Mouse (Mus musculus) frontal cortex, postnatal 14 days (tissue): ENCODE data around the gene Dolpp1.

ENCODE experiments used
- DNase-seq, 2 experiments: peaks; one replicate each; pipeline ENCODE4 v3.0.0; 2022; ENCODE audit warnings: low spot score in 2 of 2

The Dolpp1 gene

DNA sequence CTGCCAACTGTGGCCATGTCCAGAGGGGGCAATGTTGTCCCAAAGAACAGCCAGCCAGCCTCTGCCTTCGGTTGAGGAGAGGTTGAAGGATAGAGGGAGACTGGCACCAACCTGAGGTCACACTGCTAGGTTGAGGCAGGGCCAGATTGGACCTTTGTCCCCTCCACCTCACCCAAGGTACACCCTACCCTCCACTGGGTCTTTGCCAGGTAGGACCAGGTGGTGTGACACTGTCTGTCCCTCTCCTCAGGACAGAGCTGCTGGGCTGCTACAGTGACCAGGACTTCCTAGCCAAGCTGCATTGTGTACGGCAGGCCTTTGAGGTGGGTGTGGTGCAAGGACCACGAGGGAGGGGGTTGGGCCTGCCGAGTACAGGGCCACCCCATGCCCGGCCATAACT is 14.3 kb upstream of the Dolpp1 start:
- DNase-seq = no peak

DNA sequence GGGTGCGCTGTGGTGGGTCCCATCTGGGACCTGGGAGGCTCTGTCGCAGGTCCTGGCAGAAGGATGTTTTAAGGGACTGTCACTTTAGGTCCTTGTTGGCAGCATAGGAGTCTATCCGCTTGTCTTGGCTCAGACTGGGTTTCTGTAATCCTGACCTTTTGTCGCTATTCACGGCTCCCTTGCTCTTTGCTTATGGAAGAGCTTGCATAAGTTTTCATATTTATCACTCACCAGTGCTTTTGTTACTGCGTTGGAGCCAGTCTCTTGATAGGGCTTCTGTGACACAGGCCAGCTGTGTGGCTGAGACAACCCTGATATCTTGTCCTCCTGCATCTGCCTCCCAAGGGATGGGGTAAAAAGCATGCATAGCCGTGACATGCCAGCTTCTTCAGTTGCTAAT is 12.7 kb upstream of the Dolpp1 start:
- no peak for DNase-seq

DNA sequence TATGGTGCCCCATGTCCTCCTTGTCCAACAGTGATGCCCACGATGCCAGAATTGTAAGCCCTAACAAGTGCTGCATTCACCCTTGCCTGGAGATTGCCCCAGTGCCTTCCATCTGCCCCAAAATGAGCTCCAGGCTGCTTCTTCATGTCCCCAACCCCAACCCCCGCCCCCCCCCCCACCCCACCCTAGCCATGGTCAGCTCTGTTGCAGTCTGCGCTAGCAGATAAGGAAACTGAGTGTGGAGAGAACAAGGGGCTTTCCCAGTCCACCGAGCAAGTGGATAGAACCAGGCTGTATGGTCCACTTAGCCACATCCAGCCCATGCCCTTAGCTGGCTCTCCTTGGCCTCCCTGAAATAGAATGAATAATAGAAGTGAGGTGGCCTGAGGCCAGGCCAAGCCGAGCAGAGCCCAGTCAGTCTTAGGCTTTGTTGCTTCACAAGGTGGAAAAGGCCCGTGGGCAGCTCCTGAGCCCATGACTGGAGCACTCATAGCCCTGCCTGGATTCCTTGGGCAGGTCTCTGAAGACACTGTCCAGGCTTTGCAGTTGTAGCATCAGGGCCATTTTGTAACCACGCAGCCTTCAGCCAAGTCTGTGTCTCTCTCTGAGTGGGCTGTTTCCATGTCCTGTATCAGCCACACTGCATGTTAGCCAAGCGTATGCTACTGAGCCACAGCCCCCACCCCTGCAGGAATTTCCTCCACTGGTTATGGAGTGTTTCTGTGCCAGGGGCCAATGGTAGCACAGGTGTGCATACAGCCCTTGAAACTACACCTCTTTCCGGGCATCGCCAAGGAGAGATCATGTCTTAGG is 11.3 kb upstream of the Dolpp1 start:
- DNase-seq = no peak

DNA sequence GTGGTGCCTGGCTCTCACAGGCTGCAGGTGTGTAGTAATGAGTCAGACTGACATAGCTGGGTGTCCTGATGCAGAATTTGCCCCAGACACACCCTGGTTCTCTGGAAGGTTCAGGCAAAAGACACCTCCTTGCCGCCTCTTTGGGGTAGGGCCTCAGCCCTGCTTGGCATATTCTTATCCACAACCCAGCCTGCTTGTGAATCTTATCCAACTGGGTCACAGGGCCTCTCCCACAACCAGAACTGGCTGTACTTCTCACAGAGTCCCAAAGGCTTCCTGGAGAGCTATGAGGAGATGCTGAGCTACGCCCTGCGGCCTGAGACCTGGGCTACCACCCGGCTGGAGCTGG is 10.7 kb upstream of the Dolpp1 start:
- no peak for DNase-seq

DNA sequence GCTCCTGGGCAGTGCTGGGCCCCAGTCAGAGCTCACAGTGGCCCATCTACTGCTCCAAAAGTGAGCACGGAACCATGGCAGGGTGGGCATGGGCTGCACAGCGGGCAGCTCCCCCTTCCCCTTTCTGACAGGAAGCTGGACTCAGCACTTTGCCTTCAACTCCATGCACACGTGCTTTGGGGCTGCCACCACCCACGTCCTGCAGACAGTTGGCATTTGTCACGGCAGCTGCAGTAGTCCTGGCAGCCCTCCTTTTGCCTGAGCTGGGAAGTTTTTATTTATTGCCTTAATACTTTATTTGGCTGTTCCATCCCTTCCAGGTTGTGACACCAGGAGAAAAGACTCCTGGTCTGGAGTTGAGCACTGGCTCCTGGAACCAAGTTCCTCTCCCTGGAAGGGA is 7.2 kb upstream of the Dolpp1 start:
- DNase-seq = no peak

DNA sequence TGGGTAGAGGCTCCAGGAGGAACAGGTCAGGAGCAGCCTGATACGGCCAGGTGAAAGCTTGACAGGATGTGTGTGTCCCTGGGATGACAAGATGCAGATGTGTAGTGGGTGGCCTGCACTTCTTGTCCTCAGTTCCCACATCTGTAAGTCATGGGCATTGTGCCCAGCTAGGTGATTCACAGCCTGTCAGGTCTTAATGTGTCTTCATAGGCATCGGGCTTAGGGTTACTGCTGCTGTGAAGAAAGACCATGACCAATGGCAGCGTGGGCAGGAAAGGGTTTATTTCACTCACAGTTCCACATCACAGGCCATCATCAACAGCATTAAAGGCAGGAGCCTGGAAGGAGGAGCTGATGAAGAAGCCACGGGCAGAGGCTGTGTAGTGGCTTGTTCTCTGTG is 6.5 kb upstream of the Dolpp1 start:
- no peak for DNase-seq

DNA sequence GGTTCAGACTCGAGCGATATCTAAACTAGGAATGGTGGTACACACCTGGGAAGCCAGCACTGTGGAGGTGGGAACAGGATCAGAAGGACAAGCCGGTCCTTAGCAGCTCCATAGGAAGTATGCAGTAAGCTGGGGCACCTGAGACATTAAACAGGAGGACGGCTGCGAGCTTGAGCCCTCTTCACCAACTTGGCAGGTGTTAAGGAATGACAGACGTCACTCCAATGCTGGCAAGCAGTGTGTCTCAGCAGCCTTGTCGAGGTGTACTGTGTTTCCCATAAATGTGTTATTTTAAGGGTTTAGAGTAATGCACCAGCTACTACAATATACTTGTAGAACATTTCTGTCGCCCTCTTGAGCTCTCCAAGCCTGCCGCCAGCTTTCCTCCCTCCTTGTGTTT is 5.1 kb upstream of the Dolpp1 start:
- DNase-seq = no peak

DNA sequence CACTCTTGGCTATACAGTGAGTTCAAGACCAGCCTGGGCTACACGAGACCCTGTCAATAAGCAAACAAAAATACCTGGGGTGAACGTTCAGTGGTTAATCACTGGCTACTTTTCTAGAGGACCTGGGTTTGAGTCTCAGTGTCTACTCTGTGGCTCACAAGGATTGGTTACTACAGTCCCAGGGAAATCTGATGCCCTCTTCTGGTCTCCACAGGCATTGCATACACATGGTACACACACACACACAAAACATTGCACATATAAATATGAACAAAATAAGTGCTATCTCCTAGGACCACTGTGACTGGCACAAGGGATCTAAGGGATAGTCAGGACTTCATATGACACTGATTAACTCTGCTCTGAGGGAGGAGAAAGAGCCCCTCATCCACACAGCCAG is 3.1 kb upstream of the Dolpp1 start:
- no peak for DNase-seq

DNA sequence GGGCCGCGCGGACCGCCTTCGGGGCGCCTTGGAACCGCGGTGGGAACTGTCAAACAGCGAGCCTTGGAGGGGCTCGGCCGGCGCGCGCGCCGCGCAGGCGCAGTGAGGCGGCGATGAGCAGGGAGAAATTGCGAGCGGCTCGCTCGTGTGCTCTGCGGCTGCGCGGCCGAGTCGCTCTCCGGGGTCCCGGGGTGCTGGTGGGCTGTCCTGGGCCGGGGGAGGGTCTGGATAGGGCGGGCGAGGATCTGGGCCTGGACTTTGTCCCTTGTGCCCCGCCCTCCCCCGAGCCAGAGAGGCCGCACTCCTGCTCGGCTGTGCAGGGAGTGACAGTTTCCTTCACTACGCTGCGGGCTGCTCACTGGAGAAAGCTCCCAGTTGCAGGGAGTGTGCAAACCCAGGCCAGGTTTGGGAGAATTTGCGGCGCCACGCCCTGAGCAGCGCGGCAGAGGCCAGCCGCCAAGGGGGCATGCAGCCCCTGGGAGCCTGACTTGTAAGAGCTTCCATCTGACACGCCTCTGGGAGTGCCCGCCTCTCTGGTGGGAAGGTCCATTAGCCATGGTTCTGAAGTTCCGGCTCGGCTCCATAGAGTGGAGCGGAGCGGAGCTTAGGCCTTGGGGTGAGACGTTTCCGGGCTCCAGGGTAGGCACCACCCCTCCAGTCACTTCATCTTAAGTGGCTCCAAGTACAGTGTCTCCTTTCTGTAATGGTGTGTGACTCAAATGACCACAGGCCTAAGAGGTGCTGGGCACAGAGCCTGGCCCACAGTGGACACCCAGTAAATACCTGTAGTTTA is 719 bp downstream of the Dolpp1 start:
- peak; percentile 48 to 56 for DNase-seq

DNA sequence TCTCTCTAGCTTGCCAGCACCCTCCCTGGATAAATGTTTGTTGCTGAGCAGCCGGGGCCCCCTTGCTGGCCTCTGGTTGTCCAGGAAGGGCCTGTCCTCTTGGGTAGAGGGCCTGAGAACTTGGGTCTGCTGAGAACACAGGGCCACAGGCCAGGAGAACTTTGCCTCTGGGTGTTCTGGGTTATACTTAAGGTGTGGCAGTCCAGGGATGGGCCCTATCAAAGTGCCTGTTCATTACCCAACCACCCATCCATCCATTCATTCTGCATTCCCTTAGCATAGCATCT is 1.3 kb downstream of the Dolpp1 start:
- no peak for DNase-seq

DNA sequence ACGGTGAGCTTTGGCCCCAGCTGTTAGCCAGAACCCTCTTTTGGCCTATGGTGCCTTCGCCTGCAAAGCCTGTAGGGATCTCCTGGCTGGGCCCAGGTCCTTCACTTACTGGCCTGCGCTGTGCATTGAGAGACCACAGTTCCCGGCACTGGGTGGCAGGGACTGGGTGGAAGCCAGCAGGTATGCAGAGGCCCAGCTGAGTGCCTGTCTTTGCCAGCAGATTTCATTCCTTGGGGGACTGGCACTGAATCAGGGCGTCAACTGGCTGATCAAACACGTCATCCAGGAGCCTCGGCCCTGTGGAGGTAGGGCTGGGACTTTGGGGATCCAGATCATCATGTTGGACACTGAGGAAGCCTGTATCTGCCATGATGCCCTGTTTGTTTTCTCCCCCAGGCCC is 3.7 kb downstream of the Dolpp1 start:
- no peak for DNase-seq

DNA sequence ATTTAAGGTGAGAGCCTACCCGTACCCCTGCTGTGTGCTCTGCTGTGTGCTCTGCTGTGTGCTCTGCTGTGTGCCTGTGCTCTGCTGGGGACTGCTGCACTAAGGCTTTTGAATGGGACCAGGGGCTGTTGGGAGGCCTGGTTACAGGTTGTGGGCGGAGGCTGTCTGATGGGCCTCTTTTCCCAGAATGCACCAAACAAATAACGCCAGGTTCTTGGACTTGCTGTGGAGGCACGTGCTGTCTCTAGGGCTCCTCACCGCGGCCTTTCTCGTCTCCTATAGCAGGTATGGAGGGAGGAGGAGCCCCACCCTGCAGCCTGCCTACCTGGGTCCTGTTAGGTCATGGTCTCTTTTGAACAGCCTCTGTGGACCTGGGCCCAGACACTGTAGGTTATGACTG is 4.2 kb downstream of the Dolpp1 start:
- no peak for DNase-seq

DNA sequence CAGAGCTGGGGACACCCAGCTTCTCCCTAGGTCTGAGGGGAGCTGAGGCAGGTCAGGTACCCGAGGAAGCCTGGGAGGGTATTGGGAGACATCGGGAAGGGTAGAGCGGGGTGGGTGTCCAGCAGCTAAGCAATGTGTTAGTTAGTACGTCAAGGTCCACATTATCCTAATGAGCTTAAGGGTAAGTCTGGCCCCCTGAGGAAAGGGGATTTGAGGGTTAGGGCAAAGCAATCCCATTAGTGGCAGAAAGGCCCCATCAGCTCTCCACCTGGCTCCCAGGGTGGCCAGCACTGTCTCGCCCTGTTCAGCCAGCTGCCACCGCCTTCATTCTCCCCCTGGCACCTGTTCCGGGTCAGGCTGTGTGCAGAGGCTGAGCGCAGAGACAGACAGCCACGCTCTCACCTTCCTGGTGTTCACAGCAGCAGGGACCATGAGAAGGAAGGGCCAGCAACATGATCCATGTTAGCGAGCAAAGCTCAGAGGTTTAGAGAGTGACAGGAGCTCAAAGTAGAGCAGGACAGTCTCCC is 6.0 kb downstream of the Dolpp1 start:
- DNase-seq = no peak

DNA sequence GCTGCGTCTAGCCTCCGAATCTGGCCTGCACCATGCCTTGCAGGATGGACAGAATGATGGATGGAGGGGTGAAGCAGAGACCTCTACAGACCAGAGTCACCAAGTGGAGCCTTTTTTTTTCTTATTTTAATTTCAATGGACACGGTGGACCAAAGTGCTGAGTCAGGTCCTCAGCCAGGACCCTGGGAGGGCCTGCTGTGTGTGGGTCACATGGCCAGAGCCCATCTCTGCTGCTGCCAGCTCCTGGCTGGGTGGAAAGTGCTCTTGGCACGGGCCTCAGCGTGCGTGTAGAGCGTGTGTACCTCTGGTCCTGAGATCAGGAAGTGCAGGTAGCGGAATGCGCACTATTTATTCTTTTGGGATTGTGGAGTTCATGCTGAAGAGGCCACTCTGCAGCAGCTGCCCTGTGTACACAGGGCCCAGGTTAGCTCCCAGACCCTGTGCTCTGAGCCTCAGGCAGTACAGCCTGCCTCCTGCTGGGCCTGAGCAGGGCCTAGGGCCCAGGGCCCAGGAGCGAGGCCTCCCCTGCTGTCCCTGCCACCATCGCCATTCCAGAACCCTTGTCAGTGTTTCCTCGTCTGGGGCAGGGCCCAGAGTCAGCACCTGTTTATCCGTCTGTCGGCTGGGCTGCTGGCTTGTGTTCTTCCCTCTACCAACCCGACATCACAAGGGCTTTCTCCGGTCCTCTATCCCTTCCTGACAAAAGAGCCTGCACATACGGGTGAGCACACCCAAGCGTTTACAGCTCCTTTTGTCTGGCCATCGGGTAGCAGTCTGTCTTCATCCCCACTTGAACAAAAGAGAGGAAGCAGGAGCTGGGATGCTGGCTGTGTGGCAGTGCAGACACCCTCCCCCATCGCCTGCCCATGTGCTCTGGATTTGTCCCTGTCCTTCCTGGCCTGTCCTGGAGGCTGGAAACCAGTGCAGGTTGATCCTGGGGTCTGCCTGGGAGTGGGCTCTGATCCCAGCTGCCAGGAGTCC is 7.4 kb downstream of the Dolpp1 start:
- DNase-seq = no peak

DNA sequence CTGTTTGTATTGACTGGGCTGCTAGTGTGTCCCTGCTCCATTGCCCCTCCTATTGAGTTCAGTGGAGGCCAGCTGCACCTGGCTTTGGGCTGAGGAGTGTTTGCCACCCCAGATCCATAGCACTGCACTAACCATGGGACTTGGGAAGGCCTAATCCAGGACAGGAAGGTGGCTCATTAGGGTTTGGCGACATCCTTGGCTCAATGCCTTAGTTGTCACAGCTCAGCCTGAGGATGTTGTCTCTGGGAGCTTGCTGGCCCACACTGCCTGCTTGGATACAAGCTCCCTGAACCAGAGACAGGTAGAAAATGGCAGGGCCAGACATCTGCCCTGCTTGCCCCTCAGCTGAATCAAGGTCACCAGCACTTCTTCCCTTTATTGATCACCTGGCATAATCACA is 9.5 kb downstream of the Dolpp1 start:
- no peak for DNase-seq

DNA sequence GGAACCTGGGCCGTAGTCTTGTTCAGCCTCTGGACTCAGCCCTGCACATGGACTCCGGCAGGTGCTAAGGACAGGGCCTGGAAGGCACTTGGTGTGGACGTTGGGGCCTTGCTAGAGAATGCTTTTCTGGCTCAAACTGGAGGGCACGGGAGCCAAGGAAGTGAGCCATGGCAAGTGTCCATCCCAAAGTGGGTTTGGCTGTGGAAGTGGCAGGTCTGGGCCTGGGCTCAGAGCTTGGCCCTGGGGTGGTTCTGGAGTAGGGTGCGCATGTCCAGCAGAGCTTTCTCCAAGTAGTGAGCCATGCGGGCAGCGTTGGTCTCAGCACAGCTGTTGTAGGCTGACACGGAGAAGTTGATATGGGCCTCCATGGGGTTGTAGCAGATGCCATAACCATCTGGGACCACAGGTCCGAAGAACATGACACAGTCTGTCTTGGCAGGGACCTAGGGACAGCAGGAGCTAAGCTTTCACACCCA is 10.3 kb downstream of the Dolpp1 start:
- DNase-seq = no peak

DNA sequence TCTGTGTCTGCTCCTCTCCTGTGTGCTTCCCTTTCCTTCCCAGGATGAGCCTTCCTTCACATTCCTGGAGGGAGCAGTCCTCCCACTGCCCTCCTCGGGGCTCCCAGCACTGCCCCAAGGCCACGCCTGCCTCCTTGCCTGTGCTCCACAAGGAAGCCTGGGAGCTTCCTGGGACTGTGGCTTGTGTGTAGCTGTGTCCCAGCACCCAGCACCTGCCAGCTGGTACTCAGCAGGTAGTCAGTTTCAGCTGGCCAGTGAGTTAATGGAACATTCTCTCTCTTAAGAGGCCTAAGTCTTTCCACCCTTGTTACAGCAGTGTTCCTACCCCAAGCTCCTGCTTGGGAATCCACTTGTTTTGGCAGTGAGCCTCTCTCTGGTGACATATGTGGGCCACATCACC is 10.8 kb downstream of the Dolpp1 start:
- DNase-seq = no peak

DNA sequence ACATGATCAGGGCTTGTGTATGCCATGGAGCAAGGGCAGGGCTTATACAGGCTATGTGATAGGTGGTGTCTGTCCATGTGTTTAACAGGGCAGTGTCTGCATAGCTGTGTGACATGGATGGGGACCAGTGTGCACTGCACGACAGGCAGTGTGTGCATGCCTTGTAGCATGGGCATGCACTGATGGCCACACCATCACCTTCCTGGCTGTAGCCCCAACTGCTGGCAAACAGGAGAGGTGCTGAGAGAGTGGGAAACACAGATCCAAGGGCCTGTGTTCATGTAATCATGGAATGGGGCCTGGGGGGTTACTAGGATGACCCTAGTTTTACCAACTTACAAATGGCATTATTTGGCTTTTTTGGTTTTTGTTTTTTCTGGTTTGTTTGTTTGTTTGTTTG is 11.8 kb downstream of the Dolpp1 start:
- DNase-seq = no peak

DNA sequence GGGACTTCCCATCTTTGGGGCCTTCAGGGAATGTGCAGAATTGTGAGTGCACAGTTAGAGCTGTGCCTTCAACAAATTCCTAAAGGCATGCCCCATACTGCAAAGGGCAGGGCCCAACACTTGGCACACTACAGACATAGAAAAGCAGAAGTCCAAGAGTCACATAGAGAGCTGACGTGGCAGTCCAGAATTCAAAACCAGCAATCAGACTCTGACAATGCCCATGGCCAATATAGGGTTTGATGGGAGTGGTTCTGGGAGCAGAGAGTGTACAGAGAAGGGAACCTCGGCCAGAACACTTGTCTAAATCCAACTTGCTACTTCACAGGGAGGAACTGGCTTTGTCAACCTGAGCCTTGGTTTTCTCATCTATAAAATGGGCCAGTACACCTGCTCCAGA is 15.2 kb downstream of the Dolpp1 start:
- DNase-seq = no peak

DNA sequence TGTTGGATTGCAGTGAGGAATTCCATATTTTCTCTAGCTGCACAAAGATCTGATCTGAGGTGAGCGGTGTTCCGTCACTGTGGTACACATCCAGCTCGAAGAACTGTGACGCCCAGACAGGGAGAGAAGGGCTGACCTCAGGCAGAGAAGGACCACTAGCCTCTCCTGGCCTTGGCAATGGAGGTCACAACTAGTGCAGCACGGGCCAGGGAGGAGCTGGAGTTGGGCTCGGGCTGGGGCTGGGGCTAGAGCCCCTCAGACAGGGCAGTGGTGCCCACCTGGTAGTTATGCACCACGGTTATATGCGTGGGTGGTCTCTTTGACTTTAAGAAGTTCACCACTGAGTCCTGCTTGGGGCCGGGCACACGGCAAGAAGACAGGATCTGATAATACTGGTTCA is 15.7 kb downstream of the Dolpp1 start:
- DNase-seq = no peak

DNA sequence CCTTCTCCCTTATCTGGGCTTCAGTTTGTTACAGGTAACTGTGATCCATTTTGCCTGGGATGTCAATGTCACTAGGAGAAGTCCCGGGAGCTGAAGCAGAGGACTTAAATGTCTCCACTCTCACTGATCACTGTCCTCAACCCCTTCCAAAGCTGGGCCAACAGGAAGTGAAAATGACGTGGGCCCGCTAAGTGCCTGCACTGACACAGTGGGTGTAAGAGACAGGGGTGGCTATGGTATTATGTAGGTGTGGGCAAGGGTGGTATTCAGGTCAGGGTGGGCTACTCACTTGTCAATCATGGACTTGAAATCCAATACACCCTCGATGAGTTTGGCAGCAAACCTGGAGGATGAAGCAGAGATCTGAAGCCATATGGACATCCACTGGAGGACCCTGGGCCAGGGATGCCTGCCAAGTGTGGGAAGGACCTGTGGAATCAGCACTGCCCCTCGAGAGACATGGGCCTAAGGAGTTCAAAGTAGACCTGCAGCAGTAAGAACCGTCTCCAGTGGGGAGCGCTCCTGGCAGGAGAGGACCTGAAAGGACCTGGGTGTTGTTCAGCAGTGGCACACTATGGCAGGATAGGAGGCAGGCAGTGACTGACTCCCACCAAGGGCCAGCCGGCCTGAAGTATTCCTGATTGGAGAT is 16.5 kb downstream of the Dolpp1 start:
- no peak for DNase-seq
